Mouse (Mus musculus): Measurements from ENCODE around the gene Gpr19.

Gene Gpr19

GRCm38 (mm10) chr6:134898095-134898965 is at the start of gene Gpr19:
Gpr19 (minus strand) TSS chr6:134898578.
- DNase-seq (ENCODE audit: low spot score in 2 of 2): peak; percentile 86

DNA sequence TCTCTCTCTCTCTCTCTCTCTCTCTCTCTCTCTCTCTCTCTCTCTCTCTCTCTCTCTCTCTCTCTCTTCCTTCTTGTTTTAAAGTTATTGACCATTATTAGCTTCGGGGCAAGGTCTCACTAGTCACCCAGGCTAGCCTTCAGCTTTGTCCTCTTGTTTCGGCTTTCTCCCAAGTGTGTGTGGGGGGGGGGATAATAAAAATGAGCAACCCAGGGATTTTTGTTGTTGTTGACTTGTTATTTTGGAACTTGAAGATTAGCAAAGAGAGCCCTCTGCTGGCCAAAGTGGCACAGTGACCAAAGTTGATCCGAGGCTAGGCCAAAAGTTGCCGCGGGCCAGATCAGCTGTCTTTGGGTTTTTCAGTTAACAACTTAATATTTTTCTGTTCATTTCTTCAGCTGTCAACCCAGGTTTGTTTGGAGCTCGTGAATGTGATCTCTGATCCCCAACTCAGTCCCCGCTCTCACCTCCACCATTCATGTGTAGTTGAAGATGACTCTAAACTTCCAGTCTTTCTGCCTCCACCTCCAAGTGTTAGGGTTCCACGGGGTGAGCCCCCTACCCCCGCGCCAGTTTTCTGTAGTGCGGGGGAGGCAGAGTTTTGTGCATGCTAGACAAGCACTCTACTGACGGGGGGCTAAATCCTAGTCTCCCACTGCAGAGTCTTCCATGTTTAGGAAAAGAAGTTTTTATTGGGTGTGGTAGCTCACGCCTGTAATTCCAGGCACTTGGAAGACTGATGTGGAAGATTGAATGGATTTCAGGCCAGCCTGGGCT is 49.1 kb upstream of the Gpr19 start:
- peak; percentile 54 to 82 for DNase-seq (ENCODE audit: low spot score in 2 of 2)

- DNase-seq (ENCODE audit: low spot score in 2 of 2): no peak
These were observed 48.5 kb upstream of the Gpr19 start for GRCm38 (mm10) chr6:134946858-134947257.

GRCm38 (mm10) chr6:134946054-134946453 is 47.7 kb upstream of the Gpr19 start:
- DNase-seq (ENCODE audit: low spot score in 2 of 2): no peak

- DNase-seq (ENCODE audit: low spot score in 2 of 2): no peak
These were observed 45.5 kb upstream of the Gpr19 start for GRCm38 (mm10) chr6:134943759-134944407.

GRCm38 (mm10) chr6:134939781-134940180 is 41.4 kb upstream of the Gpr19 start:
- DNase-seq (ENCODE audit: low spot score in 2 of 2): no peak

GRCm38 (mm10) chr6:134934305-134934704 is 35.9 kb upstream of the Gpr19 start:
- DNase-seq (ENCODE audit: low spot score in 2 of 2): no peak

GRCm38 (mm10) chr6:134933207-134933558 is 34.8 kb upstream of the Gpr19 start:
- no peak for DNase-seq (ENCODE audit: low spot score in 2 of 2)

DNA sequence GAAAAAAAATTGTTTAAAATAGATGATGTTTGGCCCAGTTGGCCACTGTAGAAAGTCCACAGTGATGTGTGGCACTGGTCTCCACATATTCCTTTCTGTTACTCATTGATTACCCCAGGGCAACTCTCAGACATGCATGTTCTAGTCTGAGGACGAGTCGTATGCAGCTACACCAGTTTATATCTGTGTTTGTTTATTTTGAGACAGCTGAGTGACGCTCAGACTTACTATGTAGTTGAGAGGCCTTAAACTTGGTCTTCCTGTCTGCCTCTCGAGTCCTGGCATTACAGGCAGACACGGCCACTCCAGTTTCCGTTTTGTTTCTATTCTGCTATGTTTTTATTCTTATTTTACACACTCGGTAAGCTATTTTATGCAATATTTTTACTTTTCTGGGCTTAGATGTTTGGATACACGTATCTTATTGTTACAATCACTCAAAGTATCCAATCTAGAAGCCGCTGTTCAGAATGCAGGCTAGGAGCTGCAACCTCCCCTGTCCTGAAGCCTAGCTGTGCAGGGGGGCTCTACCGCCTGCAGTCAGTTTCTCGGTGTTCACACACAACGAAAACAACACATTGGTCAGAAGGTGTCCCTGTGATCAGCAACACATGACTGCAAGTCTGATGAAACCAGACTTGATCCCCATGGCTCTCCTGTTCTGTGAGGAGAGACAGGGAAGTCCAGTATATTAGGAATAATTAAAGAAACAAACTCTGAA is 34.3 kb upstream of the Gpr19 start:
- DNase-seq (ENCODE audit: low spot score in 2 of 2): no peak

- no peak for DNase-seq (ENCODE audit: low spot score in 2 of 2)
These were observed 32.8 kb upstream of the Gpr19 start for GRCm38 (mm10) chr6:134931146-134931545.

- DNase-seq (ENCODE audit: low spot score in 2 of 2): no peak
These were observed 32.0 kb upstream of the Gpr19 start for GRCm38 (mm10) chr6:134930383-134930782.

DNA sequence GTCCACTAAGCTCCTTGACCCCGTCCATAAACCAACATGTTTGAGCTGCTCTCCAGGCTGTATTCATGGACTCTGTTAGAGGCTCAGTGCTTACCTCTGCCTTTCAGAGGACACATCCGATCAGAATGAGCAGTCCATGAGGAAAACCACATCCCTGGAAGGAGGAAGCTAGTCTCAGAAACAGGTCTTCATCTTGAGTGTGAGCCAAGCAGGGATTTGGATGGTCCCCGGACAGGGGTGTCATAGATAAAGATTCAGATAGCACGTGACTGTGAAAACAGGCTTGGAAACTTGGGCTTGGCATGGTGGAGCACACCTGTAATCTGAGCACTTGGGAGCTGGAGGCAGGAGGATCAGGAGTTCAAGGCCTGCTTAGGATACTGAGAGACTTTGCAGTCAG is 31.5 kb upstream of the Gpr19 start:
- DNase-seq (ENCODE audit: low spot score in 2 of 2): peak in 1 of 2 experiments; percentile 63

DNA sequence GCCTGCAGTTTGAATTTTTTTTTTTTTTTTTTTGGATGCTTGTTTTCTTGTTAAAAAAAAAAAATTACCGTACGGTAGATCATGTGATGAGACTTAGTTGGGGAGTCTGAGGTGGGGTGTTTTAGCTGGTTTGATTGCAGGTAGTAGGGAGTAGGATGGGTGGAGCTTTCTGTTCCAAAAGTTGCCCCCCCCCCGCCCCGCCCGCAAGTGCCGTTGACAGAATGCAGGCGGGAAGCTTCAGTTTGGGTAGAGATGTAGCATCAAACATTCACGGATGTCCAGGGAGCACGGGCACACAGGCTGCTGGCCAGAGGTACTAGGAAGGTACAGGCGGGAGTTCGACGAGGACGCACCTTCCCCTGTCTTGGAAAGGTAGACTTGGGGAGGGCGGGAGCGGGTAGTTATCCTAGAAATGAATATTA is 30.5 kb upstream of the Gpr19 start:
- DNase-seq (ENCODE audit: low spot score in 2 of 2): peak; percentile 75 to 78

DNA sequence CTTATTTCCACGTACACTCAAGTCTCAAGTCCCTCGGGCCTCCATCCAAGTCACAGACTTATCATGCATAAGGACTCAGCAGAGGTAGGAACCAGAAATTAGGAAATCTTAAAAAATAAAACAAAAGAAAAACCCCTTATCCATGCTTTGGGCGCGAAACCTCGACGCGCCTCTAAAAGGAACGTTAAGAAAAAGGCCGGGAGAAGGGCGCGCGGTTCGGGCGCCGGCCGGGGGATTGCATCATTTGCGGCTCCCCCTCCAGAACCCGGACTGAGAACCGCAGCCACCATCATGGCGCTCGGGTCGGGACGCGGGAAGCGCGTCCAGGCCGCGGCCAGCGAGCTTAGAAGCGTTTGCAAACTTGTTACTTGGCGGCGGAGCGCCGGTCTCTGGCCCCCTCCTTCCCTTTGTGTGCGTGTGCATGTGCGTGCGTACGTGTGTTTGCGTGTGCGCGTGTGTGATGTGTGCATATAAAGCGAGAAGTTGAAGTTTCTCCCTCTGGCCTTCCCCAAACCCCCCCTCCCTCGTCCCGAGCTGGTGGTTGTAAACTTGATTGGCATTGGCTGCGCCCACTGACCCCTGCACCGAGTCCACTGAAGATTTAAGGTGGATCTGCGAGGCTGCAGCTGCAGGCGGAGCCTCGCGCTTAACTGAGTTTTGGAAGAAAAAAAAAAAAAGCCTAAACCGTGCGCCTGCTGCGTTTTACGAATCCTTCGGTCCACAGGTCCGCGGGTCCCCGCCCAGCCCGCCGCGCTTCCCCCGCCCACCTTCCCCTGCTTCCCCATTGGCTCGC is 29.9 kb upstream of the Gpr19 start:
- DNase-seq (ENCODE audit: low spot score in 2 of 2): peak; percentile 81 to 88

- no peak for DNase-seq (ENCODE audit: low spot score in 2 of 2)
These were observed 29.3 kb upstream of the Gpr19 start for GRCm38 (mm10) chr6:134927595-134928095.

DNA sequence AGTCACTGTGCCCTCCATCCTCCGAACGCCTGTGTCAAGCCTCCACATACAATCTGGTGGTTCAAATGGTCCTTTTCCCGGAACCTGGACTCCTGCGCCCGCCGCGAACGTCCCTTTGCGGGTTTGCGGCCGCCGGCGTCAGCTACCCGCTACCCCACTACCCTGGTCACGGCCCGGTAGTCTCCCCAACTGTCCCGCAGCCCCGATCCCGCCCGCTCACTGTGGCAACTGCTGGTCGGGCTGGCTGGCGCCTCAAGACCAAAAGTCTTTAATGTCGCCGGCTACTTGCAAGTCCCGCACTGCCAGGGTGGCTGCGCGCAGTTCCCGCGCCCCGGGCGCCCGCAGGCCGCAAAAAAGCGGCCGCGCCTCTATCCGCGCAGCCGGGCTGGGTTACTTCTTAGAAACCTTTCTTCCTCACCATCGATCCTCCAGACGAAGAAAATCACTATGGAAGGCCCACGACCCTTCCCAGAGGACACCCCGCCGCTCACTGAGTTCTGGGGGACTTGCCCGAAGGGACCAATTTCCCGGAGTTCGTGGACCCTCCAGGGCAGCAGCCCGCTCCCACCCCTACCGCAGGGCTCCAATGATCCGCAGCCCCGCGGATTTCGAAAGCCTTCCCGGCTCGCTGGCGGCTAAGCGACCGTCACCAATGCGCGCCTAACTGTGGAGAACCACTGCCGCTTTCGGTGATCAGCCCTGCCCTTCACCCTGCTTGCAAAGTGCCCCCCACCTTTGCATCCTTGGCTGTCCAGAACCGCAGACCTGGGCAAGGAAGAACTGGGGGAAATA is 28.6 kb upstream of the Gpr19 start:
- peak; percentile 77 to 85 for DNase-seq (ENCODE audit: low spot score in 2 of 2)

GRCm38 (mm10) chr6:134926338-134926705 is 27.9 kb upstream of the Gpr19 start:
- no peak for DNase-seq (ENCODE audit: low spot score in 2 of 2)

GRCm38 (mm10) chr6:134925673-134926337 is 27.4 kb upstream of the Gpr19 start:
- no peak for DNase-seq (ENCODE audit: low spot score in 2 of 2)

DNA sequence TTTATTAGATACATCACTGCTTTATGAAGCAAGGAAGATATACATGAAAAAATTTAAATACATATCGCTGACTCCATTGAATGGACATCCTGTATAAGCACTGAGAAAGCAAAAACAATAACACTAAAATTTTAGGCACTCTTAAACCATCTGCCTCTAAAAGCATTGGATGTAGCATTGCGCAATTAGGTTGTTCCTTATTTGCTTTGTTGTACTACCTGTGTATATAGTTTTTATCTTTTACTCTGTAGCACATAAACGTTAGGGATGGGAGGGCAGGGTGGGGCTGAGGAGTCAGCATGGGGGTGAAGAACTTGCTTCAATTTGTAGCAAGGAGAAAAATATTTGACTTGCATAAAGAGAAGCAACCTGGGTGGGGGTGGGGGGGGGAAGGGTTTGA is 25.9 kb upstream of the Gpr19 start:
- DNase-seq (ENCODE audit: low spot score in 2 of 2): no peak
